ENCODE assay signal across 16 mouse cellular contexts in genomic region chr6:142670021-142670420, GRCm38 (mm10). TPM values are rescaled to one million over a fixed set of nuclear protein-coding genes. Genes with fewer than 3 reads are reported as not detected.
"Had no signal": no experiment of that assay in that cellular context is flagged by ENCODE, and none has a peak within 500 bp of the region (broad histone marks: within the 10 kb centered on the region; RNA-seq: fewer than 3 reads in every experiment).

No protein-coding gene starts in this region.

- H3K4me1 ChIP-seq: midbrain, embryonic 10.5 days; midbrain, embryonic 12.5 days; neural tube, embryonic 12.5 days; stomach, embryonic 15.5 days had no signal

- H3K9ac ChIP-seq: lung, embryonic 14.5 days; midbrain, embryonic 12.5 days; neural tube, embryonic 12.5 days; stomach, embryonic 15.5 days had no signal

- H3K27ac ChIP-seq: midbrain, embryonic 10.5 days; midbrain, embryonic 12.5 days; neural tube, embryonic 12.5 days; stomach, embryonic 15.5 days; stomach, postnatal 0 days had no signal

- H3K4me2 ChIP-seq: lung, embryonic 14.5 days; midbrain, embryonic 12.5 days; neural tube, embryonic 12.5 days; stomach, embryonic 15.5 days had no signal

- H3K27me3 ChIP-seq: midbrain, embryonic 12.5 days; neural tube, embryonic 12.5 days; stomach, embryonic 15.5 days had no signal

- H3K9me3 ChIP-seq: midbrain, embryonic 10.5 days; stomach, embryonic 15.5 days had no signal

- H3K4me3 ChIP-seq: midbrain, embryonic 10.5 days; midbrain, embryonic 12.5 days; neural tube, embryonic 12.5 days; stomach, embryonic 15.5 days had no signal

- H3K36me3 ChIP-seq: midbrain, embryonic 10.5 days; midbrain, embryonic 12.5 days; neural tube, embryonic 12.5 days had no signal

- DNase-seq: lung, postnatal 10 days; lung, postnatal 4 days; midbrain, embryonic 14.5 days; right cerebral cortex, postnatal 14 days; thymus, adult 2 months; thymus, postnatal 25 days; thymus, postnatal 4 days had no signal

RNA-seq across cellular contexts. Expression of gene Abcc9, which starts 32.1 kb away (rescaled TPM):
- total RNA-seq: megakaryocyte-erythroid progenitor cell, adult 5-6 weeks; monocyte, adult 5-6 weeks; neutrophil, adult 5-6 weeks had no signal
